Mouse (Mus musculus): ENCODE measurements around the gene Lcn2.

Gene Lcn2

GRCm38 (mm10) chr2:32413936-32414335 is 25.9 kb upstream of the Lcn2 start:
- no peak for DNase-seq (ENCODE audit: low read depth)

DNA sequence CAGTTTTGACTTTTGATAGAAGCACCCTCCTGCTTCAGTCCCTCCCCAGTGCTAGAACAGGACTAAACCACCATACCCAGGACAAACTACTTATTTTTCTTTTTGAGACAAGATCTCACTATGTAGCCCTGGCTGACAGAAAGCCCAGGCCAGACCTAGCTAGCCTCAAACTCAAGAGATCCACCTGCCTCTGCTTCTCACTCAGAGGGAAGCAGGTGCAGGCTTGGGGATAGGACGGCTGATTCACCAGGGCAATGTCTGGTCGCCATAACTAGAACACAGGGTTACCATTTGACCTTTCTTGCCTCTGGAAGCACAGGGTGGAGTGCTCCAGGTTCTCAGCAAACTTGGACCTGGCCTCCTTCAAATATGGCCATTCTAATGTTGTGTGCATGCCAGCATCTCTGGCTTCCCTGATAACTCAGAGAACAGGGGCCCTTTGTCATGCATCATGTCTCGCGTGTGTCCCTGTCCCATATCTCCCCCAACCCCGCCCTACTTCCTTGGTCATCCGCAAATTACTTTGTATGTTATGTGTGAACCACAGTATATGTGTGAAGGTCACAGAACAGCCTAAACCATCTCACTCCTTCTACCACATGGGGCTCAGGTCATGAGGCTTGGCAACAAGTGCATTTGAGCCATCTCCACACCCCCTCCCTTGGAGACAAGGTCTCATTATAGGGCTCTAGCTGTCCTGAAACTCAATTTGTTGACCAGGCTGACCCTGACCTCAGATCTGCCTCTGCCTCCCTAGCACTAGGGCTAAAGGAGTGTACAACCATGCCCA is 24.9 kb upstream of the Lcn2 start:
- no peak for DNase-seq (ENCODE audit: low read depth)

GRCm38 (mm10) chr2:32411407-32411806 is 23.4 kb upstream of the Lcn2 start:
- DNase-seq (ENCODE audit: low read depth): no peak

DNA sequence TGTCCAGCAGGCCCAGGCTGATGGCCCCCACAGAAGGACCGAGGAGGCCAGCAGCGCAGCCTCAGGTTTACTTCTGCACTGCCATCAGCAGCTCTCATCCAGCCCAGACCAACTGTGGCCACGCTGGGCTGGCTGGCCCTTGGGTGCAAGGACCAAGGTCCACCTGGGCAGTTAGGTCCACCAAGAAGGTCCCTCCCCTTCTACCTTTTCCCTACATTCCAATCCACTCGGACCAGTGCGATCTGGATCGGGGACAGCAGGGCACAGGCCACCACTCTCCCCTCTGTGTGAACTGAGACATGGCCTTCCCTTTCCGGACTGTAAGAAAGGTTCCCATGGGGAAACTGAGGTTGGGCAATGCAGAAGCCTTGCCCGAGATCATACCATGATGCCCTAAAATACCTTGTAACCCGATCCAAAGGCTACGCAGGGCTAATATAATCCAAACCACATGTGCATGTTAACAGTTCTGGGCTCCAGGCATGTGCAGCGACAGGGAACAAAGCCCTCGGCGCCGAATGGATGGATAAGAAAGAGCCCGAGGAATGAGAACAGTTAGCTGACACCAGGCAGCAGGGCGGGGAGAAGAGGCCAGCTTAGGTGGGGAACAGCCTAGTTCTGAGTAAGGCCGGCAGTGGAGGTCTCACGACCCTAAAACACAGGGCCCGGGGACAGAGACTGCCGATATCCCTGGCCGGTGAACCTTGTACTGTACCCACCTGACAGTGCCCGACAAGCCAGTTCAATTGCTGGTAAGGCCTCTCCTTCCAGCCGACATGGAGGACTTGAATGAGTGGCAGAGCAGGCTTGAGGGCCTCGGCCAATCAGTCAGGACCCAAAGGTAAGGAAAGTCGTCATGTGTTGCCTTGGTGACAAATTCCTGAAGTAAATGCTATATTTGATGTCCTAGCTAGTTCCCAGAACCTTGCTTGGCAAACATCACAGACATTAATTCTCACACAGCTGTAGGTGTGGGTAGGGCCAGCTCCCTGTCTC is 20.7 kb upstream of the Lcn2 start:
- DNase-seq (ENCODE audit: low read depth): no peak

- DNase-seq (ENCODE audit: low read depth): no peak
Observed at GRCm38 (mm10) chr2:32407144-32407824, 19.2 kb upstream of the Lcn2 start.

DNA sequence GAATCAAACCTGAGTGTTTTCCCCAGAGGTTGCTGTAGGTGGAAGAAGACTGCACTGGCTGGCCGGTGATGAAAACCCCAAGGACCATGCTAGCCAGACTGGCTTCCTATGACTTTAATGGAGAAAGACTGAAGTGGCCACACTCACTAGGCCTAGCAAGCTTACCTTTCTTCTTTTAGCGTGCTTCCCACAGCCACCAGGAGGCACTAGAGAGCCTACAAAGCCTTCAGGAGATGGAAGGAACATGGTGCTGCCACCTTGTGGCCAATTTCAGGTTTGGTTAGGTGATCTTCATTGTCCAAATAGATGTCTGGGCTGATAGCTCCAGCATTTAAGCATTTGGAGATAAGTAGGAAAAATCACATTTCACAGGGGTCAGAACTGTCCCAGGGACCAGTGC is 16.6 kb upstream of the Lcn2 start:
- DNase-seq (ENCODE audit: low read depth): peak; percentile 100

GRCm38 (mm10) chr2:32396695-32397094 is 8.6 kb upstream of the Lcn2 start:
- no peak for DNase-seq (ENCODE audit: low read depth)

DNA sequence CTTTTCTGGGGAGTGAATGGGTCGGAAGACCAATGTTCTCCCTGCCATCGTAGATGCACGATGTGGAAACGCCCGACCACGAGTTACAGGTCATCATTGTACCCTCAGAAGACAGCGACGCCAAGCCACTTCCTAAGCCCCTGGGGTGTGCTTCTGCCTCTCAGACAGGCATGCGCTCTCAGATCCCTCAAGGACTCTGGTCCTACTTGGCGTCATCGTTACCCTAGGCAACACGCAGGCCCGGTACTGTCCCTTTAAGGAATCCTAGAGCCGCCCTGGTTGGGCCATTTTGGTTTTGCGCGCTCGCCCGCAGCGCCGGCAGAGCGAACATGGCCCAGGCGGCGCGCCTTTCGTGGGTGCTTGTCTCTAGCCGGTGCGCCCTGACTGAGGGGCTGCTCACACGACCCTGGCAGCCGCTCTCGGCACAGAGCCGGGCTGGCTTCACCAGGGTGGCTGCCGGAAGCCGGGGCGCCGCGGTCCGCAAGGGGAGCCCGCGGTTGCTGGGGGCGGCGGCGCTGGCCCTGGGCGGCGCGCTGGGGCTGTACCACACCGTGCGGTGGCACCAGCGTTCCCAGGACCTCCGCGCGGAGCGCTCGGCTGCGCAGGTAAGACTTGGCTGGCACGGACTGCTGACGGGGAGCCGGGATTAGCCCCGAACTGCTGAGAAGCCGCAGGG is 8.0 kb upstream of the Lcn2 start:
- DNase-seq (ENCODE audit: low read depth): peak; percentile 93

DNA sequence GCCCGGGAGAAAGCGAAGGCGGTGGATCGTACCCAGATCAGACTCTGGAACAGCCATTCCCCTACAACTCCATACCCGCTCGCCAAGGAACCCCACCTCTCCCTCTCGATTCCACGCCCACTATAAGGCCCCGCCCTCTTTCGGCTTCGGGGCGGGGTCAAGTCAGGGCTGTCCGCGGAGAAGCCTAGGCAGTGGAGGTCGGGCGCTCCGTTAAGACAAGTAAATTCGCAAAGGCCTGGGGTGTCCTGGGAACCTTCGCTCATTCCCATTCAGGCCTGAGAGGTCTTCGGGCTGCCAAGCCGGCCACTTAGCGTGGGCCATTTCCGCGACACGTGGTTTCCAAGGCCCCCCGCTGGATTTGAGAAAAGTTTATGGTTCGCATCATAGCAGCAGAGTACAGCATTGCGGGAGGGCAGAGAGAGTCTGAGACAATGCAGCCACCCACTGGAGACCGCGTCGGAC is 7.5 kb upstream of the Lcn2 start, which contains the start of gene Ptges2:
Gene Ptges2, plus strand, starts transcription at position 413 of the 462 bp plus-strand sequence.
- DNase-seq (ENCODE audit: low read depth): peak; percentile 95

- no peak for DNase-seq (ENCODE audit: low read depth)
Observed at GRCm38 (mm10) chr2:32394973-32395372, 6.9 kb upstream of the Lcn2 start.

GRCm38 (mm10) chr2:32392063-32392462 is 4.0 kb upstream of the Lcn2 start:
- DNase-seq (ENCODE audit: low read depth): no peak

GRCm38 (mm10) chr2:32390871-32391270 is 2.8 kb upstream of the Lcn2 start:
- no peak for DNase-seq (ENCODE audit: low read depth)

- DNase-seq (ENCODE audit: low read depth): no peak
Observed at GRCm38 (mm10) chr2:32389157-32389556, 1.1 kb upstream of the Lcn2 start.

DNA sequence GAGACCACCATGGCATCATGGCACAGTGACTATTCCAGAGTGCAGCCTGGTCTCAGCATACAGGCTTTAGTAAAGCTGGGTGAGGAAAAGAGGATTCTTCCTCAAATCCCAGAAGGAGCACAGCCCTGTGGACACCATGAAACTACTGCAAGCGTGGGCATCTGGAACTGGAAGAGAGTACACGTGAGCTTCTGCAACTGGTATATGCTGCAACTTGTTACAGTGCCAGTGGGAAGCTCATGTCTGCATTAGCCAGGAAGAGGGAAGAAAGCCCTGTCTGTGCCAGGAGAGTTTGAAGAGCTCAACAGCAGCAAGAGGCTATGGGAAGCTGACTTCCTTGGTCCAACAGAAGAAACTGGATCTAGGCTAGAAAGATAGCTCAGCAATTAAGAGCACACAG is 5.4 kb downstream of the Lcn2 start:
- DNase-seq (ENCODE audit: low read depth): no peak

- peak; percentile 98 for DNase-seq (ENCODE audit: low read depth)
Observed at GRCm38 (mm10) chr2:32381775-32382223, 6.3 kb downstream of the Lcn2 start, which contains the start of gene 1110008P14Rik. Gene 1110008P14Rik (minus strand): TSS chr2:32381938.

- peak; percentile 55 for DNase-seq (ENCODE audit: low read depth)
Observed at GRCm38 (mm10) chr2:32381141-32381774, 6.8 kb downstream of the Lcn2 start.

GRCm38 (mm10) chr2:32380001-32380500 is 8.0 kb downstream of the Lcn2 start:
- no peak for DNase-seq (ENCODE audit: low read depth)

GRCm38 (mm10) chr2:32376963-32377362 is 11.1 kb downstream of the Lcn2 start:
- DNase-seq (ENCODE audit: low read depth): no peak

GRCm38 (mm10) chr2:32375317-32375940 is 12.6 kb downstream of the Lcn2 start:
- DNase-seq (ENCODE audit: low read depth): no peak

GRCm38 (mm10) chr2:32374191-32374590 is 13.9 kb downstream of the Lcn2 start:
- no peak for DNase-seq (ENCODE audit: low read depth)
